Mouse (Mus musculus): Measurements from ENCODE around the gene Zfp536.

Gene Zfp536

GRCm38 (mm10) chr7:37477309-37477708 is 296.1 kb downstream of the Zfp536 start:
- no peak for DNase-seq (ENCODE audit: low read depth in 2 of 2, low spot score in 2 of 2)

GRCm38 (mm10) chr7:37475485-37475884 is 298.0 kb downstream of the Zfp536 start:
- DNase-seq (ENCODE audit: low read depth in 2 of 2, low spot score in 2 of 2), result no peak

GRCm38 (mm10) chr7:37474284-37474683 is 299.2 kb downstream of the Zfp536 start:
- no peak for DNase-seq (ENCODE audit: low read depth in 2 of 2, low spot score in 2 of 2)

GRCm38 (mm10) chr7:37473311-37474084 is 299.9 kb downstream of the Zfp536 start:
- no peak for DNase-seq (ENCODE audit: low read depth in 2 of 2, low spot score in 2 of 2)

GRCm38 (mm10) chr7:37471726-37472125 is 301.7 kb downstream of the Zfp536 start:
- DNase-seq (ENCODE audit: low read depth in 2 of 2, low spot score in 2 of 2), result no peak

- DNase-seq (ENCODE audit: low read depth in 2 of 2, low spot score in 2 of 2), result no peak
Observed at GRCm38 (mm10) chr7:37466477-37467243, 306.8 kb downstream of the Zfp536 start.

GRCm38 (mm10) chr7:37464186-37464721 is 309.2 kb downstream of the Zfp536 start:
- no peak for DNase-seq (ENCODE audit: low read depth in 2 of 2, low spot score in 2 of 2)

- no peak for DNase-seq (ENCODE audit: low read depth in 2 of 2, low spot score in 2 of 2)
Observed at GRCm38 (mm10) chr7:37447523-37447922, 325.9 kb downstream of the Zfp536 start.

- DNase-seq (ENCODE audit: low read depth in 2 of 2, low spot score in 2 of 2), result no peak
Observed at GRCm38 (mm10) chr7:37439912-37440311, 333.5 kb downstream of the Zfp536 start.

- DNase-seq (ENCODE audit: low read depth in 2 of 2, low spot score in 2 of 2), result no peak
Observed at GRCm38 (mm10) chr7:37439117-37439844, 334.2 kb downstream of the Zfp536 start.

- no peak for DNase-seq (ENCODE audit: low read depth in 2 of 2, low spot score in 2 of 2)
Observed at GRCm38 (mm10) chr7:37437887-37438286, 335.6 kb downstream of the Zfp536 start.

GRCm38 (mm10) chr7:37433156-37433555 is 340.3 kb downstream of the Zfp536 start:
- DNase-seq (ENCODE audit: low read depth in 2 of 2, low spot score in 2 of 2), result no peak

GRCm38 (mm10) chr7:37431471-37431870 is 342.0 kb downstream of the Zfp536 start:
- DNase-seq (ENCODE audit: low read depth in 2 of 2, low spot score in 2 of 2), result no peak

- DNase-seq (ENCODE audit: low read depth in 2 of 2, low spot score in 2 of 2), result no peak
Observed at GRCm38 (mm10) chr7:37426061-37426460, 347.4 kb downstream of the Zfp536 start.

GRCm38 (mm10) chr7:37422966-37423365 is 350.5 kb downstream of the Zfp536 start:
- DNase-seq (ENCODE audit: low read depth in 2 of 2, low spot score in 2 of 2), result no peak

Measured in CD8-positive naive resting alpha-beta T cell, adult 2 months (primary cell).